ENCODE assay signal across 8 mouse cellular contexts in the genomic region with DNA sequence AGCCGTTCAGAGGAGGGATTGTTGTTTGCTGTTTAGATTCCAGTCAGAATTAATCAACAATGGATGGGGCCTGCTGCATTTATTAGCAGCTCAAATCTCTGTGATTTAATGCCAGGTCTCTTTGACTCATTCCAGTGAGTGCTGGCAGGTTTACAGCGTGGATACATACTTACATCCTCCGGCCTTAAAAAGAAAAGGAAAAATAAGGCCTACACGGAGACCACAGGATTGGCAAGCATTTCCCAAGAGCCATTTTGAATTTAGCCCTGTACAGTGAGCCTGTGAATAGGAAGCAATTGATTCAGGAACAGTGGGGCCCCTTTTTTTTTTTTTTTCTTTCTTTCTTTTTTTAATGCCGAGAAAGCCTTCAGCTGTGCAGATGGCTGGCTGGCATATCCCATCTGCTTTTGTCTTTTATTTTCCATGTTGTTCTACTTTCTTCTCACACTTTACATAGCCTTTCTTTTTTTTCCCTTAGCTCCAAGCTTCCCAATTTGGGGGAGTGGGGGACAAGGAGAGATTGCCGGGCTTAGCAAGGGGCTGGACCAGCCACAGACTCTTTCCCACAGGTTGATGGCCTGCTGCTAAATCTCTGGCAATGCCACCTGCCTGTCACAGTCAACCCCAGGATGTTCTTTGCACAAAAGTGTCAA.
DNase-seq lines count a peak whose midpoint lies in the region; ATAC-seq lines count a peak whose summit lies in the region.
"Had no signal": no experiment of that assay in that cellular context is flagged by ENCODE, and none has a peak within 500 bp of the region (broad histone marks: within the 10 kb centered on the region; RNA-seq: fewer than 3 reads in every experiment).

No protein-coding gene starts in this region.

- no peak overlapping the region for H3K4me2 ChIP-seq in forebrain, embryonic 13.5 days

- no peaks in the 10 kb centered on the region for H3K9me3 ChIP-seq in forebrain, embryonic 13.5 days (replicated peaks)

- H3K36me3 ChIP-seq in forebrain, embryonic 13.5 days (ENCODE audit: poor library complexity, severe bottlenecking): no peaks in the 10 kb centered on the region

- DNase-seq in 3134 (ENCODE audit: extremely low read depth, insufficient read length, low spot score): peak; percentile 69
- peak; percentile 84 for DNase-seq in brain, adult 2 months (ENCODE audit: low read depth, low spot score)
- peak; percentile 9 to 31 for DNase-seq in left cerebral cortex, adult 8-10 months (ENCODE audit: low spot score in 2 of 2)
- DNase-seq in yolk sac, embryonic 10.5 days (ENCODE audit: low spot score): no peak
- DNase-seq in T-cell, adult 2 months (ENCODE audit: low spot score): no peak
- DNase-seq: lung, postnatal 14 days had no signal

- H3K9ac ChIP-seq in forebrain, embryonic 13.5 days: no peak overlapping the region

- peaks cover 18% of the 10 kb centered on the region for H3K4me1 ChIP-seq in forebrain, embryonic 13.5 days

- H3K27ac ChIP-seq in forebrain, embryonic 13.5 days: peak overlapping the region; percentile 75

- peak; percentile 93 for ATAC-seq in forebrain, embryonic 13.5 days
- no peak for ATAC-seq in monocyte, adult 5-6 weeks (replicated peaks; ENCODE audit: insufficient number of reproducible peaks, low FRiP score, low TSS enrichment, poor library complexity, severe bottlenecking)

- peaks cover 33% of the 10 kb centered on the region for H3K27me3 ChIP-seq in forebrain, embryonic 13.5 days

- no peak overlapping the region for H3K4me3 ChIP-seq in forebrain, embryonic 13.5 days

- WGBS in forebrain, embryonic 13.5 days: 4% methylated on average over 6 of the region's 6 CpGs

Comparison
In these comparisons a context has a peak if more than half of its experiments do, and no peak if none do; other contexts are left out.
1. DNase-seq: peak in 3134 (single experiment), brain, adult 2 months (single experiment) and left cerebral cortex, adult 8-10 months (2 of 2); none in yolk sac, embryonic 10.5 days (single experiment) and T-cell, adult 2 months (single experiment).